Mouse (Mus musculus) midbrain, embryonic 15.5 days (tissue): ENCODE measurements at regions not wholly inside any gene's neighbourhood (a gene's known extent, or its start where the extent isn't known, plus 50 kb on each side); places are given as distances from the start of the nearest gene placed in this dataset.

Experiments
- ATAC-seq: fragments of 200-750 bp; cut with Nextera tagmentation; replicated peaks from 2 replicates; pipeline ENCODE4 v1.8.0; 2017; ENCODE audit warnings: moderate TSS enrichment
- H3K27ac ChIP-seq: fragments of 300-500 bp; sonication (generic); 2 replicates; pipeline ENCODE4 v1.5.1; 2015; ENCODE audit warnings: mild to moderate bottlenecking, inconsistent platforms
- H3K27me3 ChIP-seq: fragments of 300-500 bp; sonication (generic); replicated peaks from 2 replicates; pipeline ENCODE4 v1.6.1; 2015; ENCODE audit warnings: inconsistent platforms
- H3K36me3 ChIP-seq: fragments of 300-500 bp; sonication (generic); replicated peaks from 2 replicates; pipeline ENCODE4 v1.6.1; 2015; ENCODE audit warnings: inconsistent platforms
- H3K4me1 ChIP-seq: fragments of 300-500 bp; sonication (generic); 2 replicates; pipeline ENCODE4 v1.6.1; 2015; ENCODE audit warnings: inconsistent platforms
- H3K4me2 ChIP-seq: fragments of 300-500 bp; sonication (generic); 2 replicates; pipeline ENCODE4 v1.6.1; 2015; ENCODE audit warnings: inconsistent platforms, mild to moderate bottlenecking, moderate library complexity
- H3K4me3 ChIP-seq: fragments of 300-500 bp; sonication (generic); 2 replicates; pipeline ENCODE4 v1.5.1; 2015; ENCODE audit warnings: mild to moderate bottlenecking, inconsistent platforms
- H3K9ac ChIP-seq: fragments of 300-500 bp; sonication (generic); 2 replicates; pipeline ENCODE4 v1.6.1; 2015; ENCODE audit warnings: mild to moderate bottlenecking, inconsistent platforms
- H3K9me3 ChIP-seq: fragments of 300-500 bp; sonication (generic); 2 replicates; pipeline ENCODE4 v1.6.1; 2016; ENCODE audit warnings: inconsistent platforms
- WGBS: fragments of 180-500 bp; shearing (Covaris S2); methylation state at CpG from one replicate; pipeline ENCODE4 v1.1.7; 2015; ENCODE audit warnings: mixed read lengths; 5-methylcytosine and 5-hydroxymethylcytosine counted together

GRCm38 (mm10) chr3:136491683-136492082 is 165.8 kb upstream of the Bank1 start:
- ATAC-seq = no peak
- no peaks in the 10 kb centered on the region for H3K9me3 ChIP-seq
- H3K9ac ChIP-seq = no peak overlapping the region
- no peaks in the 10 kb centered on the region for H3K4me1 ChIP-seq
- H3K4me2 ChIP-seq = no peak overlapping the region
- WGBS = 83% methylated on average over 2 of the region's 2 CpGs
- H3K36me3 ChIP-seq = no peaks in the 10 kb centered on the region
- H3K27me3 ChIP-seq = no peaks in the 10 kb centered on the region
- no peak overlapping the region for H3K27ac ChIP-seq
- H3K4me3 ChIP-seq = no peak overlapping the region

GRCm38 (mm10) chr3:136471693-136472092 is 145.8 kb upstream of the Bank1 start:
- no peak for ATAC-seq
- Histone ChIP-seq H3K36me3 (no peaks in the 10 kb centered on the region), H3K27me3 (no peaks in the 10 kb centered on the region), H3K9ac (no peak overlapping the region), H3K4me3 (no peak overlapping the region), H3K4me2 (no peak overlapping the region), H3K27ac (no peak overlapping the region), H3K9me3 (no peaks in the 10 kb centered on the region), H3K4me1 (no peaks in the 10 kb centered on the region)
- 96% methylated on average over 3 of the region's 3 CpGs for WGBS

DNA sequence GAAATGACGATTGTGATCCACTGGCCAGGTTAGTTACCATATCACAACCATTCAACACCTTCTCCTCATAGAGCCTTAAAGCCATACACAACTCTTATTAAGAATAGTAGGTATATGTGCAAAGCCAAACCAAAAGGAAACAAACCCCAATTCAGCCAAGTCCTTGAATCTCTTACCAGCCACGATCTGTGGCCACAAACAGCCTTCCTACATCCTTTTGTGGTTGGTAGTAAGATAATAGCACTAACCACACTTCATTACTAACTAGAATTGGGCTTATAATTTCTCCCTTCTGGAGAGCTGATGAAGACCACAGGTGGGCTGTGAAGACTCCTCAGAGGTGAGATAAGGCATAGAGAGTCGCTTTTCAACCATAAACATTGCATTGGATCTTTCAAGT is 136.9 kb upstream of the Bank1 start:
- WGBS = 92% methylated on average over 3 of the region's 3 CpGs
- ATAC-seq = no peak
- no peak overlapping the region for H3K27ac ChIP-seq

GRCm38 (mm10) chr3:136456471-136457117 is 130.7 kb upstream of the Bank1 start:
- no peaks in the 10 kb centered on the region for H3K36me3 ChIP-seq
- no peaks in the 10 kb centered on the region for H3K27me3 ChIP-seq
- H3K27ac ChIP-seq = peak overlapping the region; percentile 26; the same call in 1 of the 2 replicates
- WGBS = 48% methylated on average over 10 of the region's 10 CpGs
- no peak overlapping the region for H3K9ac ChIP-seq
- no peak overlapping the region for H3K4me3 ChIP-seq
- H3K9me3 ChIP-seq = no peaks in the 10 kb centered on the region
- peaks cover 7% of the 10 kb centered on the region; the same call in 1 of the 2 replicates for H3K4me1 ChIP-seq
- ATAC-seq = peak; percentile 82
- H3K4me2 ChIP-seq = no peak overlapping the region

More for the DNA sequence above, 136.9 kb upstream of the Bank1 start:
- H3K4me2 ChIP-seq = no peak overlapping the region
- no peaks in the 10 kb centered on the region for H3K9me3 ChIP-seq
- no peaks in the 10 kb centered on the region for H3K27me3 ChIP-seq
- no peak overlapping the region for H3K4me3 ChIP-seq
- H3K36me3 ChIP-seq = no peaks in the 10 kb centered on the region
- H3K4me1 ChIP-seq = no peaks in the 10 kb centered on the region
- H3K9ac ChIP-seq = no peak overlapping the region

DNA sequence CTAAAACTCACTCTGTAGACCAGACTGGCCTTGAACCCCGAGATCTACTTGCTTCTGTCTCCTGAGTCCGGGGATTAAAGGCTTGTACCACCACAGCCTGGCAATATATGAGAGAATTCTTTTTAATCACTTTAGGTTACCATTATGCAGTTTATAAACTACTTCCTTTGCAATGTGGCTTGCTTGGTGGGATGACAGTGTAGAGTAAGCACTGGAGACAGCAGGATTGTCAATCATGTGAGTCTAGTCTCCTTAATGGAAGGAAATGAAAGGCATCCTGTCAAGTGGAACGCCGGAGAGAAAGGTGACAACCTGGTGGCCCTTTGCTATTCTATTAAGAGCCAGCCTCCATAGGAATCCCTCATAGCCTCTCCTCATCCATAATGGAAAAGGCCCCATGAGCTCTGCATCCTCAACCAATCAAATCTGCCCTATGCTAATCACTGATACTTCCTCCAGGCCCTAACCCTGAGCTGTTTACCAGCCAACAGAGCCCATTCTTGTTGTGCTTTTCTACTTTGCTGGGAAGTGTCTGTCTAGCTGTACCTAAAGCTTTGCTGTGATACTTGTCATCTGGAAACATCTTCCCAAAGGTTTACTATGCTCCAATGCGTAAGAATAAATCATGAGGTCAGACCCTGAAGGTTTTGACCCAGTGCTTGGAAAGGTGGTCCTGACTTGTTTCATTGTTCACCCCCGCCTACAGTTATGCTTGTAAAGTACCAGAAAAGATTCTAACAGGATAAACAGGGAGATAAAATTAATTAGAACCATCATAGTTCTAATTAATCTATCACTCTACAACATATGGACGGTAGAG is 130.0 kb upstream of the Bank1 start:
- no peaks in the 10 kb centered on the region for H3K9me3 ChIP-seq
- H3K4me2 ChIP-seq = no peak overlapping the region
- no peaks in the 10 kb centered on the region for H3K36me3 ChIP-seq
- H3K4me1 ChIP-seq = peaks cover 7% of the 10 kb centered on the region; the same call in 1 of the 2 replicates
- H3K9ac ChIP-seq = no peak overlapping the region
- WGBS = 40% methylated on average over 7 of the region's 7 CpGs
- no peaks in the 10 kb centered on the region for H3K27me3 ChIP-seq
- H3K27ac ChIP-seq = 0 out of 2 replicates have a peak overlapping the region, but pooled peaks have one; percentile 26
- ATAC-seq = peak; percentile 91
- no peak overlapping the region for H3K4me3 ChIP-seq

DNA sequence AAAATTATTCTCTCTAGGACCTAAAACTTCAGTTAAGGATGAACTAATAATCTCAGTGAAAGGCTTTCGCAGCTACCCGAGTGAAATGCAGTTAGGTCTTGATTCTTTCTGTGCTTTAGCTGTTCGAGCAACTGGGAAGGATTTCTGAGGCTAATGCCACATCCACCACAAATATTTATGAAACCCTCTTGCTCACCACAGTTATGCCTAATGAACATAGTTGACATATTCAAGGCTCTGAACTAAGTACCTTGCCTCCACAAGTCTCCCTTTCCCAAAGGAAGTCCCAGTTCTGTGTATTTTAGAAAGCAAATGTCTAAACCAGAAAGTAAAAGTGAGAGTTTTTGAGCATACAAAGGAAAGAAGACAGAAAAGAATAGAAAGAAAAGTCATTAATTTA is 129.1 kb upstream of the Bank1 start:
- H3K27me3 ChIP-seq = no peaks in the 10 kb centered on the region
- H3K9ac ChIP-seq = no peak overlapping the region
- H3K9me3 ChIP-seq = no peaks in the 10 kb centered on the region
- peaks cover 7% of the 10 kb centered on the region; the same call in 1 of the 2 replicates for H3K4me1 ChIP-seq
- no peak overlapping the region for H3K4me2 ChIP-seq
- no peak overlapping the region for H3K4me3 ChIP-seq
- 67% methylated on average over 3 of the region's 3 CpGs for WGBS
- no peak overlapping the region for H3K27ac ChIP-seq
- ATAC-seq = no peak
- no peaks in the 10 kb centered on the region for H3K36me3 ChIP-seq

DNA sequence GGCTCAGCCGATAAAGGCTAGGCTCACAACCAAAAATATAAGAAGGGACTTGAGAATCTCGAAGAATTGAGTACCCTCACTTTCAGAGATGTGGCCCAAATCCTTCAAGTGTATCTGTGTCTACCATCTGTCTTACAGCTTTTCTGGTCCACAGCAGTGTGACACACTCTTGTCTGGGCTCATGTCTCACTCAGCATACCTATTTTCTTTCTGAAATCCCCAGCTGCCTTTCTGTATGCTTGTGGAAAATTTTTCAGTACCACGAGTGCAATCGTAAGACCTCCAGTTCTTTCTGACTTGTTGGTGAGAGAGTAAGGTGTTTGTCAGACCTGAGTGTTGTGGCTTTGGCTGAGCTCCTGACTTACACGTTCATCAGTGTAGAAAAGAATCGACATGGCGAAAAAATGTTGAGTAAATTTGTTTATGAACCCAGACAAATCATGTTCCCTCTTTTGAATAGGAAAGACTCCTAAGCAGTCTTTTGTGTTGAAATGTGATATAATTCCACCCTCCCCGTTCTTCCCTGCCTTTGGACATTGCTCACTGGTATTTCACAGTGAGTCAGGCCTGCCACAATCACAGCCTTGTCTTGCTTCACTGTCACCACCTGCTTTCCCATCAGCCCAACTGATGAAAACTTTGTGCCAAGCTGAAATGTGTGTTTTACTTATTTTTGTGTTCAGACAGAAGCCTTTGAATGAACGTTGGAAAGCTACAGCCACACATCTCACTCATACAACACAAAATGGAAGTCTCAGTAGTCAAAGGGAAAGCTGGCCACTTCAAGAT is 125.3 kb upstream of the Bank1 start:
- Histone ChIP-seq H3K27ac (no peak overlapping the region), H3K4me3 (no peak overlapping the region), H3K4me2 (no peak overlapping the region), H3K36me3 (no peaks in the 10 kb centered on the region), H3K4me1 (peaks cover 7% of the 10 kb centered on the region; the same call in 1 of the 2 replicates), H3K9me3 (no peaks in the 10 kb centered on the region), H3K27me3 (no peaks in the 10 kb centered on the region), H3K9ac (no peak overlapping the region)
- WGBS = 81% methylated on average over 9 of the region's 9 CpGs
- no peak for ATAC-seq

DNA sequence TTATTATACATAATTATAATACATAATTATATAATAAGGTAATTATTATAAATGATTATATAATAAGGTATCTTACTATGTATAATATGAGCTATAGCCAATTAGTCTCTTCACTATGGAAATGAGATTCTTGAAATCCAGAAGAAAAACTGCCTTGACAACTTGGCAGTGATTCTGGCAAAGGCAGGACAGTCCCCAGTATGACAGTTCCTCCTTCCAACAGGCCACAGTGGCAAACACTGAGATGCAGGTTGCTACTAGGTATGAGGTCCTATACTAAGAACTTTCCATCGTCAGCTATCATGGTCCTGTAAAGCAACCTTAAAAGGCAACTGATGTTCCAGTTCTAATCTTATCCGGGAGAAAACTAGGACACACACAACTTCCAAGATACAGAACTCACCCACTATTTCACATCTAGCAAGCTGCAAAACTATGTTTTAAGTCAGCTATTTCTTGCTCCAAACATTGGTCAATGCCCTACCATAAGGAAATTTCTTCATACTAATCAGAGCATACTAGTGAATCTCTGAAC is 124.6 kb upstream of the Bank1 start:
- Histone ChIP-seq H3K27me3 (no peaks in the 10 kb centered on the region), H3K36me3 (no peaks in the 10 kb centered on the region), H3K4me3 (no peak overlapping the region), H3K4me2 (no peak overlapping the region), H3K27ac (no peak overlapping the region), H3K9me3 (no peaks in the 10 kb centered on the region), H3K9ac (no peak overlapping the region), H3K4me1 (no peaks in the 10 kb centered on the region)
- ATAC-seq = no peak
- 98% methylated on average over 2 of the region's 2 CpGs for WGBS

DNA sequence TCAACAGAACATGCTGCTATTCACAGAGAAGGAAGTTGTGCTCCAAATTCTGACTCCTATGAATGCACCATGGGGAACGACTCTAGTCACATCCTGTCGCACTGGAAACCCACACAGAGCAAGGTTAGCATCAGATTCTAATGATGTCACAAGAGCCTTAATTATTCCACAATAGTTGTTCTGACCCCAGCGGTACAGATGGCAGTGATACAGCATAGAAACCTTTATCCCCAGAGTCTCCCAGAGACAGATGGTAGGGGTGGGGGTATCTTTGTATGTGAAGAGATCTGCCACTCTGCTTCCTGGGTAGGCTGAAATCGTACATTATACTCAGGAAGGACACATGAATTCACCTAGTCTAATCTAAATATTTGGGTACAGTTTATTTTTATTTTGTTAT is 123.5 kb upstream of the Bank1 start:
- no peak overlapping the region for H3K27ac ChIP-seq
- H3K36me3 ChIP-seq = no peaks in the 10 kb centered on the region
- H3K4me2 ChIP-seq = no peak overlapping the region
- no peak overlapping the region for H3K9ac ChIP-seq
- H3K9me3 ChIP-seq = no peaks in the 10 kb centered on the region
- H3K4me1 ChIP-seq = no peaks in the 10 kb centered on the region
- no peak overlapping the region for H3K4me3 ChIP-seq
- WGBS = 57% methylated on average over 4 of the region's 4 CpGs
- ATAC-seq = no peak
- H3K27me3 ChIP-seq = no peaks in the 10 kb centered on the region

- WGBS = 62% methylated on average over 2 of the region's 2 CpGs
- Histone ChIP-seq H3K4me3 (no peak overlapping the region), H3K27ac (no peak overlapping the region), H3K9ac (no peak overlapping the region), H3K4me1 (no peaks in the 10 kb centered on the region), H3K27me3 (no peaks in the 10 kb centered on the region), H3K9me3 (no peaks in the 10 kb centered on the region), H3K36me3 (no peaks in the 10 kb centered on the region), H3K4me2 (no peak overlapping the region)
- no peak for ATAC-seq
These were observed 118.7 kb upstream of the Bank1 start for GRCm38 (mm10) chr3:136444598-136444997.

DNA sequence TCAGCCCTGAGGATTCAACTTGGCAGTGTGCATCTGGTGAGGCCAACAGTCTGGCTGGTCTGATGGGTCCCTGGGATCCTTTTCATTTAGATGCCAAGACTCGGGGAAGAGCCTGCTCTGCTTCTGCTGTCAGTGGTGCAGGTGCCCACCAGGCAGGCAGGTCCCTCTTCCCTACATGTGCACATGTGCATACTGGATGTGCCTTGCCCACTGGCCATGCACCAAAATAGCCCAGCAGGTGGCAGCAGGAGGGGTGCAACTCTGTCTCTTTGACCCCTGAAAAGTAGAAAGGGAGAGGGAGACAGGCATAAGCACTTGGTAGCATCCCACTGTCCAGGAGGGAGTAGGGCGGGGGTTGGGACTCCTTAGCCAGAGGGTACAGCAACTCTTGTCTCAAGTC is 116.2 kb upstream of the Bank1 start:
- Histone ChIP-seq H3K9ac (no peak overlapping the region), H3K27ac (no peak overlapping the region), H3K4me3 (no peak overlapping the region), H3K27me3 (no peaks in the 10 kb centered on the region), H3K4me1 (no peaks in the 10 kb centered on the region), H3K4me2 (no peak overlapping the region), H3K9me3 (no peaks in the 10 kb centered on the region), H3K36me3 (no peaks in the 10 kb centered on the region)
- ATAC-seq = no peak
- WGBS = 78% methylated on average over 2 of the region's 2 CpGs
